Mouse (Mus musculus): Measurements from ENCODE around the gene 3110082I17Rik.

3110082I17Rik gene

DNA sequence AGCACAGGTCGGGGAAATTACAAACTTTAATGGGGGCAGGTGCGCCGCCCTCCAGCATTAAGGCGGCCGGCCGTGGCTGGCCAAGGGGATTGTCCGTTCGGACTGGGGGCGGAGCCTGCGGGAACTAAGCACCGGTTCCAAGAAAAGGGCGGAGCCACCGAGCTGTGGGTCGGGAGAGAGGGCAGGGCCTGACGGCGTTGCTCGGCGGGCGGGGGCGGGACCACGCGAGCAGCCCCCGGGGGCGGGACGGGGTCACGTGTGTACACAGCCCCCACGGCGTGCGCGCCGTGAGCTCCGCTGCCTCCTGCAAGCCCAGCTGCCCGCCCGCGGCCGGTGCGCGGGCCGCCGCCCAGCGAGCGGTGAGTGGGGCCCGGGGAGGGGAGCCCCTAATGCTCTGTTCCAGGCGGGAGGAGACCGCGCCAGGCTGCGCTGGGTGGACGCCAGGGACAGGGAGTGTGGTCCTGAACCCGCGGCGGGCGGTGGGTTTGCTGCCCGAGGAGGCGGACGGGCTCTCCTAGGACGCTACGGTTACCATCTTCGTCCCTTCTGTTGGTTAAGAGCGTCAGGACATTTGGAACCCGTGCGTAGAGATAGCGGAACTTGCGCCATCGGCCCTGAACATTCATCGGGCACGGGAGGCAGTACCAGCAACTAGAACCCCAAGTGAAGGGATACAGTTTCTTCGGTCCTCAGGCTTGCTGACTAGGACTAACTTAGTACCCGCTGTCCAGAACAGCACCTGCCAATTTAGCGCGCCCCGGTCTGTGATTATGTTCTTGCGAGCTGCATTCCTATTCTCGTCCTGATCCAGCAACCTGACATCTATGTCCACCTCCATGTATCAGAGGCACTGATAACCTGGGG is 79.7 kb downstream of the 3110082I17Rik start:
- peak overlapping the region; percentile 85 for H3K4me3 ChIP-seq (replicated peaks; ENCODE audit: low read length)
- no peaks in the 10 kb centered on the region for H3K9me3 ChIP-seq (ENCODE audit: low read length)
- H3K27me3 ChIP-seq (ENCODE audit: insufficient read depth, low read length) = 0 out of 2 replicates have a peak, but pooled peaks cover 4% of the 10 kb centered on the region
- no peak for TF ChIP-seq NANOG (IDR thresholded peaks at IDR 0.05; ENCODE audit: borderline replicate concordance, low read length)
- no peak for TF ChIP-seq POU5F1 (IDR thresholded peaks at IDR 0.05; ENCODE audit: borderline replicate concordance, low read length)
- no peak for TF ChIP-seq CTCF (conservative IDR thresholded peaks at IDR 0.05; ENCODE audit: low read length)
- peaks cover 82% of the 10 kb centered on the region for H3K4me1 ChIP-seq (replicated peaks; ENCODE audit: low read depth, low read length)
- peaks cover 30% of the 10 kb centered on the region for H3K36me3 ChIP-seq (ENCODE audit: insufficient read depth, low read length)

DNA sequence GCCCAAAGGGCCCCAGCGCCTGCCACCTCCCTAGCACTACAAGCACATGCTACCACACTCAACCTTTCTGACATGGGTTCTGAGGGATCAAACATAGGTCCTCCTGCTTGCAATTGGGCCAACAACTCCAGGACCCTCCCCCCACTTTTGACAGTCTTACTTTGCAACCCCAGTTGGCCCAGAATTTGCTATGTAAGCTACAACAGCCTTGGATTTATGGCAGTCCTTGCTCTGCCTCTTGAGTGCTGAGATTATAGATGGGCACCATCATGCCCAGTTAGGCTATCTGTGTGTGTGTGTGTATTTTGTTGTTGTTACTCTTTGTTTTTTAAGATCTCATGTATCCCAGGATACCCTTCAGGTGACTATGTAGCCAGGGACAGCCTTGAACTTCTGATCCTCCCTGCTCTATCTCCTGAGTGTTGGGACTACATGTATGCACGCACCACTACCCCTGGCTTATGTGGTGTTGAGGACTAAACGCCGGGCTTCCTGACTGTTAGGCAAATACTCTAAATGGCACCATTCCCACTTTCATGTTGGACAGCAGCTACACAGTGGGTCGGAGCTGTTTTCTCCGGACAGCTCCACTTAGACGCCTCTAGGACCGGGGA is 80.4 kb downstream of the 3110082I17Rik start:
- no peak for TF ChIP-seq POU5F1 (IDR thresholded peaks at IDR 0.05; ENCODE audit: borderline replicate concordance, low read length)
- no peak for TF ChIP-seq NANOG (IDR thresholded peaks at IDR 0.05; ENCODE audit: borderline replicate concordance, low read length)
- no peak for TF ChIP-seq CTCF (conservative IDR thresholded peaks at IDR 0.05; ENCODE audit: low read length)
- Histone ChIP-seq H3K4me3 (replicated peaks; ENCODE audit: low read length) (peak overlapping the region; percentile 85), H3K36me3 (ENCODE audit: insufficient read depth, low read length) (peaks cover 28% of the 10 kb centered on the region), H3K27me3 (ENCODE audit: insufficient read depth, low read length) (0 out of 2 replicates have a peak, but pooled peaks cover 4% of the 10 kb centered on the region), H3K9me3 (ENCODE audit: low read length) (no peaks in the 10 kb centered on the region), H3K4me1 (replicated peaks; ENCODE audit: low read depth, low read length) (peaks cover 83% of the 10 kb centered on the region)

DNA sequence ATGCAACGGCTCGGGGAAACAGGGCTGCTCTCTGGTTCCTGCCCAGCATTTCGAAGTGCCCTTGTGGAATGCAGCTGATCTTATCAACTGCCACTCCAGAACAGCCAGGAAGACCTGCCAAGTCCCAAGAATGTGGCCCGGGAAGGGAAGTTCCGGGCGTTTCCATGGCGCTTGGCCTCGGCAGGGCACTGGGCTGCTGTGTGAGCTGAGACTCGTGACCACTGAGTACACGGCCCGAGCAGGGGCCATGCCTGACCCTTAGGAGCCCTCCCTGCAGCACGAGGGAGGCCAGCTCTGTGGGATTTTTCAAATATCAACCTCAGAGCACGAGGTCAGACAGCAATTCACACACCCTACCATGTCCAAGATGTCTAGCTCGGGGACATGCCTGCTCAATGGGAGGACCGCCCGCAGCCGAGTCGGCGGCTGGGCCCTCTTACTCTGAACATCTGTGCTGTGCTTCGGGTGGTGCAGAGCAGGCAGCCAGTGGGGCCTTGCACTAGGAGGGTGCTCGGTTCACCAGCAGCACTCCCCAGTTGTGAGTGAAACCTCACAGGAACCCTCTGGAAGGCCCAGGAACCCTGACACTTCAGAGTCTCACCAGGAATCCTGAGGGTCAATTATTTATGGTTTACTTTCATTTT is 81.2 kb downstream of the 3110082I17Rik start:
- Histone ChIP-seq H3K27me3 (ENCODE audit: insufficient read depth, low read length) (0 out of 2 replicates have a peak, but pooled peaks cover 4% of the 10 kb centered on the region), H3K36me3 (ENCODE audit: insufficient read depth, low read length) (peaks cover 23% of the 10 kb centered on the region), H3K4me1 (replicated peaks; ENCODE audit: low read depth, low read length) (peaks cover 85% of the 10 kb centered on the region), H3K4me3 (replicated peaks; ENCODE audit: low read length) (0 out of 2 replicates have a peak overlapping the region, but pooled peaks have one; percentile 85), H3K9me3 (ENCODE audit: low read length) (no peaks in the 10 kb centered on the region)
- TF ChIP-seq NANOG (IDR thresholded peaks at IDR 0.05; ENCODE audit: borderline replicate concordance, low read length) (no peak), CTCF (conservative IDR thresholded peaks at IDR 0.05; ENCODE audit: low read length) (no peak), POU5F1 (IDR thresholded peaks at IDR 0.05; ENCODE audit: borderline replicate concordance, low read length) (no peak)

DNA sequence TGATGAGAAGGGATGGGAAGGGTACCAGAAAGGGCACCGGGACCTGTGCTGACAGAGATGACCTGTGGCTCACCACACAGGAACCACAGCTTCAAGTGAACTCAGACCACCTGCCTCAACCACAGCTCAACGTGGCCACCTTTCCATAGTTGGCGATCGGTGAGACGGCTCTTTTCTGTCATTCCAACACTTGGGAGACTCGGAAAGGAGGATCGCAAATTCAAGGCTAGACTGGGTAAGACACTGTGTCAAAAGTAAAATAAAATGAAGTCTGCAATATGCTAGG is 82.1 kb downstream of the 3110082I17Rik start:
- Histone ChIP-seq H3K4me3 (replicated peaks; ENCODE audit: low read length) (no peak overlapping the region), H3K9me3 (ENCODE audit: low read length) (no peaks in the 10 kb centered on the region), H3K36me3 (ENCODE audit: insufficient read depth, low read length) (peaks cover 23% of the 10 kb centered on the region), H3K27me3 (ENCODE audit: insufficient read depth, low read length) (0 out of 2 replicates have a peak, but pooled peaks cover 4% of the 10 kb centered on the region), H3K4me1 (replicated peaks; ENCODE audit: low read depth, low read length) (peaks cover 83% of the 10 kb centered on the region)
- TF ChIP-seq NANOG (IDR thresholded peaks at IDR 0.05; ENCODE audit: borderline replicate concordance, low read length) (no peak), POU5F1 (IDR thresholded peaks at IDR 0.05; ENCODE audit: borderline replicate concordance, low read length) (no peak)

DNA sequence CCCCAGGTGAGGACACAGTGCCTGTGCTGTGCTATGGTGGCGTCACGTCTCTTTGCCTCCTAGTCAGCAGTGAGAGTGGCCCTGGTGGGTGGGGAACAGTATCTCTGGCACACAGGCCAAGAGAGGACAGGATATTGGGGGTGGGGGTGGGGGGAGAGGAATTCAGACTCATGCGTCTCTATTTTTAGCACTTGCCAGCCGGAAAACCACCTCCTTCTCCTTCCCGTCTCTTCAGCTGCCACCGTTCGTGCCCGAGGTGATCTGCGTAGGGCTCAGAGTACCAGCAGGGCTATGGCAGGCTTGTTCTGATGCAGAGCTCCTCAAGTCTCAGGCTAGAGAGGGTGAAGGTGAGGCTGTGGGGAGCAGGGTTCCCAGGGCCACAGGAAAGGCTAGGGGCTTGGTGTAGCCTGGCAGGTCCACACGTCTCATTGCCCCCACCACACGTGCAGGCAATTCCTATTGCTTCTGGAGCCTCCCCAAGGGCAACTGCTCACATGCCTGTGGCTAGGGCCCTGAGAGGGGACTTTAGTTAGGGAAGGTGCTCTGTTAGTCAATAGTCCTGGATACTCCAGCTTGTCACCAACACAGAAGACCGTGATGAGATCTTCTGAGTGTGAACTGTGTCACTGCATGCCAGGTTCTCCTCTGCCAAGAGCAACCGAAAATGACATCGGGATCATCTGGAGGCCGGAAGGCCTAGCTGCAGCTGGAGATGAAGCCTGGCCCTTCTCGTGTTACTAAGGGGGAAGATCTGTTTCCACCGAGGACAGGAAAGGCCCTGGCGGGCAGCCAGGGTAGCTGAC is 82.7 kb downstream of the 3110082I17Rik start, which contains the start of gene Gpr146:
Gpr146 (plus strand) TSS at position 230 of the 803 bp plus-strand sequence.
- Histone ChIP-seq H3K27me3 (ENCODE audit: insufficient read depth, low read length) (0 out of 2 replicates have a peak, but pooled peaks cover 4% of the 10 kb centered on the region), H3K36me3 (ENCODE audit: insufficient read depth, low read length) (peaks cover 23% of the 10 kb centered on the region), H3K9me3 (ENCODE audit: low read length) (no peaks in the 10 kb centered on the region), H3K4me1 (replicated peaks; ENCODE audit: low read depth, low read length) (peaks cover 83% of the 10 kb centered on the region), H3K4me3 (replicated peaks; ENCODE audit: low read length) (no peak within 1 kb of the TSS)
- TF ChIP-seq CTCF (conservative IDR thresholded peaks at IDR 0.05; ENCODE audit: low read length) (no peak), POU5F1 (IDR thresholded peaks at IDR 0.05; ENCODE audit: borderline replicate concordance, low read length) (no peak), NANOG (IDR thresholded peaks at IDR 0.05; ENCODE audit: borderline replicate concordance, low read length) (no peak)

GRCm38 (mm10) chr5:139374841-139375240 is 85.5 kb downstream of the 3110082I17Rik start:
- peaks cover 86% of the 10 kb centered on the region for H3K4me1 ChIP-seq (replicated peaks; ENCODE audit: low read depth, low read length)

GRCm38 (mm10) chr5:139373889-139374444 is 86.4 kb downstream of the 3110082I17Rik start:
- TF ChIP-seq NANOG (IDR thresholded peaks at IDR 0.05; ENCODE audit: borderline replicate concordance, low read length) = no peak
- TF ChIP-seq POU5F1 (IDR thresholded peaks at IDR 0.05; ENCODE audit: borderline replicate concordance, low read length) = no peak
- TF ChIP-seq CTCF (conservative IDR thresholded peaks at IDR 0.05; ENCODE audit: low read length) = no peak
- Histone ChIP-seq H3K4me1 (replicated peaks; ENCODE audit: low read depth, low read length) (peaks cover 84% of the 10 kb centered on the region), H3K27me3 (ENCODE audit: insufficient read depth, low read length) (no peaks in the 10 kb centered on the region), H3K36me3 (ENCODE audit: insufficient read depth, low read length) (peaks cover 30% of the 10 kb centered on the region), H3K4me3 (replicated peaks; ENCODE audit: low read length) (no peak overlapping the region), H3K9me3 (ENCODE audit: low read length) (no peaks in the 10 kb centered on the region)

More at GRCm38 (mm10) chr5:139374841-139375240, 85.5 kb downstream of the 3110082I17Rik start:
- Histone ChIP-seq H3K27me3 (ENCODE audit: insufficient read depth, low read length) (no peaks in the 10 kb centered on the region), H3K36me3 (ENCODE audit: insufficient read depth, low read length) (peaks cover 29% of the 10 kb centered on the region), H3K9me3 (ENCODE audit: low read length) (no peaks in the 10 kb centered on the region), H3K4me3 (replicated peaks; ENCODE audit: low read length) (no peak overlapping the region)
- TF ChIP-seq NANOG (IDR thresholded peaks at IDR 0.05; ENCODE audit: borderline replicate concordance, low read length) = no peak
- no peak for TF ChIP-seq POU5F1 (IDR thresholded peaks at IDR 0.05; ENCODE audit: borderline replicate concordance, low read length)
- no peak for TF ChIP-seq CTCF (conservative IDR thresholded peaks at IDR 0.05; ENCODE audit: low read length)
